Mouse (Mus musculus) frontal cortex, postnatal 25 days (tissue): Measurements from ENCODE around the gene Adamts20.
"Not testable (repeated sequence)": the region's sequence is repeated elsewhere in the genome, so short reads cannot be mapped to it uniquely, and the experiment has no call there.

Source experiments
- DNase-seq, 2 experiments: peaks; one replicate each; pipeline ENCODE4 v3.0.0; 2022; ENCODE audit warnings: low spot score in 2 of 2

Gene Adamts20

DNA sequence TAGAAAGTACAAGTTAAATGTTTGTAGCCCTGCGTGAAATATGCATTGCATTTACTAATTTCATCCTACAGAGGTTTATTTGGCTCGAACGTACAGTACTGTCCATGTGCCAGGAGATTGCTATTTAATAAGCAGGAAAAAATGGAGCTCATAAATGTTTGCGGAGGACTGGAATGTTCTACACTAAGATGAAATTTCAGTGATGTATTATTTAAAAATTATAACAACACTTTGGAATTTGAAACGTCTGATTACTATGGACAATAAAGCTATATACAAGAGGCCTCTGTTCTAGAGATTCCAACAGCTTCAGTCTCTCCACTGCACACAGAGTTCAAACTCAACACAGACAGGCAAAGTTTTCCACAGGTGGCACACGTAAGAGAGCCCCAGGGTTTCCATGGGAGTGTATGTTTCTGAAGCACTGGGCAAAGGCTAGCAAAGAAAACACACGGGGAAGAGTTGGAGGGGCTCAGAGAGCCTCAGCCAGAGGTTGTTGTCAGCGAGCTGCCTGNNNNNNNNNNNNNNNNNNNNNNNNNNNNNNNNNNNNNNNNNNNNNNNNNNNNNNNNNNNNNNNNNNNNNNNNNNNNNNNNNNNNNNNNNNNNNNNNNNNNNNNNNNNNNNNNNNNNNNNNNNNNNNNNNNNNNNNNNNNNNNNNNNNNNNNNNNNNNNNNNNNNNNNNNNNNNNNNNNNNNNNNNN lies 20.6 kb downstream of the Adamts20 start:
- no peak for DNase-seq

- no peak for DNase-seq
Observed at GRCm38 (mm10) chr15:94444043-94444436, 21.2 kb downstream of the Adamts20 start.

DNA sequence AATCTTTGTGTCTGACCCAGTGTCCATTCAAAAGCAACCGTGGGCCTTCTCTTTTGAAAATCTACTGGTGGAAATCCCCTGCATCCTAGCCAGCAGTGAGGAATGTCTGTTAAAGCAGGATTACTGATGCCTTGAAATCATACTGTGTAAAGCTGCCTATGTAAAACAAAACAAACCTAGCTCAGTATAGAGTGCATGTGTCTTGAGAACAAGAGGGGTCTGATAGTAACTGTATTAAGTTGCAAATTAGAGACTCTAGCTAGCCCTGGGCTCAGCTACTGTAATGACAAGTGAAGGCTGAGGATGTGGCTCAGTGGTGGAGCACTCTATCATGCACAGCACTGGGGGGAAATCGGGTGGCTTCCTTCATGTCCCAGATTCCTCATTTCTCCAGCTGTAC lies 22.2 kb downstream of the Adamts20 start:
- DNase-seq, result no peak

GRCm38 (mm10) chr15:94435532-94435931 lies 29.7 kb downstream of the Adamts20 start:
- no peak for DNase-seq

DNA sequence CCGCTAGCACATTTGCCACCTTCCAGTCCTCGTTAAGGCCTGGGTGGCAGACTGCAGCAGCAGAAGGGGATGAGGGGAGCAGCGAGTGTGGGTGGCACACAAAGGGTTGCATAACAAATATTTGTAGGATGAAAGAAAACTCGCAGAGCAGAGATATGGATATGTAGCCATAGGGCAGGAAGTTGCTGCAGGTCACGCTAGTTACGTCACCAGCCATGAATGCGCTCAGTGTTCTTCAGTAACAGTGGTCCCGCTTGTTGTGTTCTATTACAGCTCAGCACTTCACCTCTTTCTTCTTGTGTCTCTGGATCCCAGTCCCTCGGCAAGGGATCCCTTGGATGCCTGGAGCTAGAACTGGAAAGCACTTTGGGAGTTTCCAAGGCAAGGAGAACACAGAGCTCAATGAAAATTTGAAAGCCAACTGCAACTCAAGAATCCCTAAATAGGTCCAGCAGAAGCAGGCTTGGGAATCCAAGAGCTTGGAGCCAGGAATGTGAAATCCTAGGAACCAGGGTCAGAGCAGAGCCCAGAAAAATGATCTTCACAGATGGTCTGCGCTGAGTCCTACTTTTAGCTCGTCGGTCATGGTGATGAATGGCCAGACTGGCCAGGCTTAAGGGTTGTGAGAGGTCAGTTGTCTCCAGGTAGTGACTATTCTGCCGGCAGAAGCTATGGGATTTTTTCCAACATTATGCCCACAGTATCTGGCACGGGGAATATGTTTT lies 34.4 kb downstream of the Adamts20 start:
- DNase-seq, result no peak

DNA sequence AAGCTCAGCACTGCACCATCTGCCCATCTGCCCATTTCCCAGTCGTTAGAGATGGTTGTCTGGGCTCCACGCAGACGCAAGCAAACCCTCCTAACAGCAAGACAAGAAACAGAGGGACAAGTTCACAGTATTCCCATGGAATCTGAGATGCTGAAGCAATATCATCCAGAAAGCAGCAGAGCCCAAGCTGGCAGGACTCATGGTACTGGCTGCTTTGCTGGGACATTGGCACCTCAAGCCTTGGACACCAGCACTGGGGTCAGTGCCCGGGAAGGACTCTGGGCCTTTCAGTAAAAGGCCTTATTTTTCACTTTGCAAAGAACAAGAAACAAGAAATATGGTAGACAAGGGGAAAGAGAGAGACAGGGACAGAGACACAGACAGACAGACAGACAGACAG lies 36.5 kb downstream of the Adamts20 start:
- DNase-seq, result no peak

GRCm38 (mm10) chr15:94427482-94428214 lies 37.6 kb downstream of the Adamts20 start:
- no peak for DNase-seq

DNA sequence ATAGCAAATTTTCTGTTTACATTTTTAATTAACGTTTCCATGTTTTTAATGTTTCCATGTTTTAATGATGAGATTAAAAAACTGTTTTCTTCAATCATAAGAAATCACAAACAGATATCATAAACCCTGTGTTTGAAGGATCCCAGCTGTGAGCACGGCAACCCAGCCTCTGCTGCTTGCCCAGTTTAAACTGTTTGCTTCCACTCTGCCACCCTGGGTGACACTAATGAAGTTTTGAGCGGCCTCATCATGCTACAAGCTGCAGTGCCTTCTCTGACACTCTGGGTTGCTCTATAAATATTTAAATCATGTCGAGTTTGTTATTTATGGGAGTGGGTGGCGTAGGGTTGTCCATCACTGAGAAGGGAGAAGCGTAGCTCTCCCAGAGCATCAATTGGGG lies 44.7 kb downstream of the Adamts20 start:
- no peak for DNase-seq

GRCm38 (mm10) chr15:94419167-94419566 lies 46.1 kb downstream of the Adamts20 start:
- no peak for DNase-seq

DNA sequence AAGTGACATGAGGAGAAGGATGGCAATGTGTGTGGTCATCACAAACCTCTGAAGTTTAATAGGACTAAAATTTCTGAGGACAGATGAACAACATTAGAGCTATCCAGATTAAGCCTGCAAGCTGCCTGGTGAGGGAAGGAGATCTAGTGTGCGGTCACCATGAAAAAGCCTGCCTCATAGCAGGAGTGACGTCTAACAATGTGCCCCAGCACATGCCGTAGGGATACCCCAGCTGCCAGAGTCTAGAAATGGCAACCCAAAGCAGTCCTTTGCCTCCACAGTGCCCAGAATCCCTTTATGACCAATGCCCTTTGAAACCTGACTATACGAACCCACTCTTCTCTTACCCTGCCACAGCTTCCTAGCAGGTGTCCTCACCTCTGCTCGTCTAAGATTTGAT lies 46.8 kb downstream of the Adamts20 start:
- no peak for DNase-seq

DNA sequence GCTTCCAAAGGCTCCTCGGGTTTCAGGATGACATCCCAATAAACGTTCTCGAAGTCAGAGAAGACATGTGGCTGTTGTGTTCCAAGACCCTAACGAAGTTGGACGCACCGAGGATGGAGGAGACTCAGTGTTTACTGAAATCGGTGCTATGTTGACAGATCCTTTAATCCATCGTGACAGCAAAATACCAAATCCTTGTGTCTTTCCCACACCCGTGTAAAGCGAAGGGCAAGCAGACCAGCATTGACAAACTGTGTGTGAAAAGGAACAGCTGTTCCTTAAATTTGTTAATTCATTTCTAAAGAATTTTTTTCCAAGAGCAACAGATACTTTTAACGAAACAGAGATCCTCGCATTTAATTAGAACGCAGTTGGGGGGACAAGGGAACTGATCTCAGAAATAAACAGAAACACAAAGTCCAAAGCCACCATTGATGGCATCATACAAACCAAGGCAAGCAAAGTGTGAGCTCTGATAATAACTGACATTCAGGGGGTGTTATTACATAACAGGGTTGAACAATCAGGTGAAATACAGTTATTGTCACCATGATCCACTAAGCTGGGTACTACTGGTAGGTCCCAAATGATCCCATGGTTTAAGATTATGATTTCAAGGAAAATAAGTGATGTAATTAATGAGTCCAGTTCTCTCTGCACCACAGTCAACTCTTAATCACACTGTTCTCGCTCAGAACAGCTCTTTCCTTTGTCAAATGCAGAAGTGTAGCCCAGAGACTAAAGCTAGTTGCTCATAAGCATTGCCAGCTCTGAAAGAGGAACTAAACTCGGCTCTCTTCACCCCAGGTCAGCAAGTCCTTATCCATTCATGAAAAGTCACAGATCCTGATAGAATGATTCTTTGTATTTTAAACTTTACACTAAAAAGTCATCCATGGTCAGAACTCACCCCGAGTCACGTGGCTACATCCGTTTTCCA lies 47.7 kb downstream of the Adamts20 start:
- DNase-seq, result no peak

DNA sequence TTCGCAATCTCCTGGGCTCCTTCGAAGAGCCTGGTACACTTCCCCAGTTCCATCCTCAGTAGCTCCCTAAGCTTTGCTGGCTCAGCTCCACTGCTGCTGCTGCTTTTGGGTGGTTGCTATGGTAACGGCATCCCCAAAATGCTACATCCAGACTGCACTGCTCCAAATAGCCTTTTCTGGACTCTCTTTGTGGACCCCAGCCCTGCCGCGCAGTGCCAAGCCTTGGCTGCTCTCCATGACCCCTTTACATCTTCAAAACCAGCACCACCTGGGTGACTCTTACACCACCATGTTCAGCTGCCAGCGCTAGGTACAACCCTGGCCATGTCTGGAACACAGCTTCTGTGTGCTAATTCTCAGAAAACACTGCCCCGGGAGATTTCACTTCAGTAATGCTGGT lies 55.4 kb downstream of the Adamts20 start:
- DNase-seq, result peak; percentile 38 to 47

DNA sequence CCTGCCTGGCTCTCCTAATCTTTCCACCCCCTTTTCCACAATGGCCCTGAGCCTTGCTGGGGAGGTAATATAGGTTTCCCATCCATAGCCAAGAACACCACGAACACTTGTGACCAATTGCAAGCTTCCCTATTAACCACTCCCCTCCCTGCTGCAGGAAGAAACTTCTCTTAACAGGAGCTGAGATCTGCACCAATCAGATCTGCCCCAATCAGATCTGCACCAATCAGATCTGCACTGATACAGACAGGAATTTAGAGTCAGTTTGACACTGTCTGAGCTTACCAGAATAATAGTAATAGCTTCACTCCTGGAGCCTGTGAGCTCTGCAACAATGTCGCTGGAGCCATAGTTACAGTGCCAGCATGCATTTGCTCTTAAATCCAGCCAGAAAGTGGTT lies 58.9 kb downstream of the Adamts20 start:
- DNase-seq, result no peak

DNA sequence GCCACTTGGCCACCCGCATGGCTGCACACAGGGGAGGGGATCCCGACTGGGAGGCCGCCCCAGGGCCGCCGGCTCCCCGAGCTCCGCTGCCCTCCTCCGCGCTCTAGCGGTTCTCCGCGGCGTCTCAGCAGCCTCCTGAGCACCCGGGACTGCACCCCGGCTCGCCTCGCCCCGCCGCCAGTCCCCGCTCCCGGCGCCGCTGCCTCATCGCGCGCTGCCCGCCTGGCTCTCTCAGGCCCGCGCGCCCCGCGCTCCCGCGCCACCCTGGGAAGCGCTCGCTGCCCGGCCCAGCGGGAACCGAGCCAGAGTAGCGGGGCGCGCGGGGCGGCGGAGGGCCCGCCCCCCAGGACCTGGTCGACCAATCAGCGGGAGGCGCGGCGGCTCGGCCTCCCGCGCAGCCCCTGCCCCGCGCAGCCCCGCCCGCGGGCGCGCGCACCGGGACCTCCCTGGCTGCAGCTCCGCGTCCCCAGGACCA lies 61.1 kb downstream of the Adamts20 start:
- DNase-seq, result peak; percentile 76 to 80

GRCm38 (mm10) chr15:94403461-94404070 lies 61.7 kb downstream of the Adamts20 start:
- peak; percentile 13 to 16 for DNase-seq

- no peak for DNase-seq
Observed at GRCm38 (mm10) chr15:94403018-94403417, 62.2 kb downstream of the Adamts20 start.

- no peak for DNase-seq
Observed at GRCm38 (mm10) chr15:94392737-94393136, 72.5 kb downstream of the Adamts20 start.

- not testable (repeated sequence) for DNase-seq
Observed at GRCm38 (mm10) chr15:94390127-94390526, 75.1 kb downstream of the Adamts20 start.

DNA sequence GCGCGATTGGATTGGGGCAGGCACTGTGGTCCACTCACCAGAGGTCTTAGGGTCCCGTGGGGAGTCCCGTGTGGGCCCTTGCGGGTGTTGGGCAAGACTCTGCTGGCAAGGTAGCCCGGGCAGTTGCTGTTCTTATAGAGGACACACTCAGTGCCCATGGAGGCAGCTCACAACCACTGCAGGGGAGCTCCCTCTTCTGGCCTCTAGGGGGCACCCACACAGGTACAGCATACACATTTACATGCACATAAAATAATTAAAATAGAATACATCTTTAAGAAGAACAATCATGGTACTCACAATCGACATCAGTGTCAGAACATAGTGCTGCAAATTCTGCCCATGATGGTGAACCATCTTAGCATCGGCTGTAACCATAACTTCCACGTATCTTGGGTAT lies 85.8 kb downstream of the Adamts20 start:
- DNase-seq, result no peak

DNA sequence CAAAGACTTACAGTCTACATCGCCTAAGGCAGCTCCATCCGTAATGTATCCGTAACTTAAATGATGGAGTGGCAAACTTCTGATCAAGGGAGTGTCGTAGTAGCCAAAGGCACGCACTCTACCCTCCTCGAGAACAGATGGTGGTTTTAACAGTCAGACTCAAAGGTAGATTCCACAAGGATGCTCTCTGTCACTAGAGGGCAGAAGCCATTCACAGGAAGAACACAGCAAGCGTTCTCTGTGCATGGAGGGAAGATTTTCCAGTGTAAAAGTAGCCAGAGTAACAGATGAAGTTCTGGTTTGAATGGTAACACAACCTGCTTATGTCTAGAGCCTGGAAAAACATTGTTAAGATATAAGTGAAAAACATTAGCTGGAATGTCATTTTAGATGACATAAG lies 92.7 kb downstream of the Adamts20 start:
- no peak for DNase-seq

GRCm38 (mm10) chr15:94349052-94349451 lies 116.2 kb downstream of the Adamts20 start:
- DNase-seq, result no peak
